Mouse (Mus musculus) testis, adult 2 months (tissue): ENCODE results near the gene Lingo3. TPM values are rescaled to one million over a fixed set of nuclear protein-coding genes. Genes with fewer than 3 reads are reported as not detected.

ENCODE experiments used
- H3K27ac ChIP-seq: fragments of 200-500 bp; 2 replicates; pipeline ENCODE4 v1.5.1; 2012; ENCODE audit warnings: low read depth, low read length; ENCODE audit not compliant: control insufficient read depth, insufficient read depth
- H3K27me3 ChIP-seq: fragments of 200-500 bp; 2 replicates; pipeline ENCODE4 v1.6.1; 2012; ENCODE audit warnings: mild to moderate bottlenecking, low read length, moderate library complexity; ENCODE audit not compliant: control insufficient read depth, insufficient read depth
- H3K36me3 ChIP-seq: fragments of 200-500 bp; 2 replicates; pipeline ENCODE4 v1.6.1; 2012; ENCODE audit warnings: mild to moderate bottlenecking, low read length; ENCODE audit not compliant: control insufficient read depth, insufficient read depth
- H3K4me1 ChIP-seq: fragments of 200-500 bp; 2 replicates; pipeline ENCODE4 v1.6.1; 2012; ENCODE audit warnings: low read length; ENCODE audit not compliant: control insufficient read depth, insufficient read depth
- H3K4me3 ChIP-seq: fragments of 200-500 bp; 2 replicates; pipeline ENCODE4 v1.5.1; 2012; ENCODE audit warnings: low read depth, mild to moderate bottlenecking, low read length, moderate library complexity, mixed read lengths; ENCODE audit not compliant: control insufficient read depth
- CTCF ChIP-seq: fragments of 200-500 bp; IDR thresholded peaks from 2 replicates; pipeline ENCODE4 v1.5.1; 2012; ENCODE audit warnings: low read depth, mild to moderate bottlenecking, inconsistent platforms, low read length, moderate library complexity; ENCODE audit not compliant: control insufficient read depth, insufficient read depth, insufficient replicate concordance
- POLR2A ChIP-seq: fragments of 200-500 bp; IDR thresholded peaks from 2 replicates; pipeline ENCODE4 v1.6.1; 2012; ENCODE audit warnings: low read depth, mild to moderate bottlenecking, inconsistent platforms, low read length, moderate library complexity; ENCODE audit not compliant: control insufficient read depth
- polyA plus RNA-seq: library from polyadenylated mRNA; depleted of rRNA; stranded (reverse); fragments of >200 nt; gene quantifications from 2 replicates; pipeline ENCODE4 v1.2.3, GENCODE M21; 2012

The Lingo3 gene
- polyA plus RNA-seq, 1 experiment, result 0.16 TPM

- Histone ChIP-seq H3K27ac (peak overlapping the region; percentile 55; the same call in 1 of the 2 replicates), H3K27me3 (no peaks in the 10 kb centered on the region), H3K36me3 (no peaks in the 10 kb centered on the region), H3K4me1 (peaks cover 39% of the 10 kb centered on the region), H3K4me3 (peak overlapping the region; percentile 37)
- no peak for TF ChIP-seq POLR2A
- no peak for TF ChIP-seq CTCF
These were observed 34.7 kb downstream of the Lingo3 start for GRCm38 (mm10) chr10:80808985-80809632.

- no peaks in the 10 kb centered on the region for H3K27me3 ChIP-seq
- H3K4me3 ChIP-seq, result peak overlapping the region; percentile 37
- H3K27ac ChIP-seq, result peak overlapping the region; percentile 55
- TF ChIP-seq POLR2A (no peak; the same call in 1 of the 2 replicates), CTCF (no peak)
- H3K36me3 ChIP-seq, result no peaks in the 10 kb centered on the region; the same call in 1 of the 2 replicates
- H3K4me1 ChIP-seq, result peaks cover 39% of the 10 kb centered on the region
These were observed 35.5 kb downstream of the Lingo3 start for GRCm38 (mm10) chr10:80808099-80808984.

DNA sequence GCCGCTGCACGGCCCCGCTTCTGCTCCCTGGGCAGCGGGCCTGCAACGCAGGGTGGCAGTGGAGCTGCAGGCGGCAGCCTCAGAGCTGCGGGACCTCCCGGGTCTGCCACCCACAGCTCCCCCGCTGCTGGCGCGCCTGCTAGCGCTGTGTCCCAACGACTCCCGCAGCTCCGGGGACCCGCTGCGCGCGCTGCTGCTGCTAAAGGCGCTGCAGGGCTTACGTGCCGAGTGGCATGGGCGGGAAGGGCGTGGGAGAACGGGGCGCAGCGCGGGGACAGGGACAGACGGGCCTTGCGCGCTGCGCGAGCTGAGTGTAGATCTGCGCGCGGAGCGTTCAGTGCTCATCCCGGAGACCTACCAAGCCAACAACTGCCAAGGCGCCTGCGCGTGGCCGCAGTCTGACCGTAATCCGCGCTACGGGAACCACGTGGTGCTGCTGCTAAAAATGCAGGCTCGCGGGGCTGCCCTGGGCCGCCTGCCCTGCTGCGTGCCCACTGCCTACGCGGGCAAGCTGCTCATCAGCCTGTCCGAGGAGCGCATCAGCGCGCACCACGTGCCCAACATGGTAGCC, 36.7 kb downstream of the Lingo3 start:
- Histone ChIP-seq H3K27ac (peak overlapping the region; percentile 58), H3K4me1 (peaks cover 39% of the 10 kb centered on the region), H3K36me3 (no peaks in the 10 kb centered on the region; the same call in 1 of the 2 replicates), H3K27me3 (no peaks in the 10 kb centered on the region), H3K4me3 (peak overlapping the region; percentile 69)
- TF ChIP-seq CTCF, result no peak
- TF ChIP-seq POLR2A, result no peak; the same call in 1 of the 2 replicates

GRCm38 (mm10) chr10:80806341-80807056, 37.3 kb downstream of the Lingo3 start:
- no peaks in the 10 kb centered on the region for H3K27me3 ChIP-seq
- no peaks in the 10 kb centered on the region; the same call in 1 of the 2 replicates for H3K36me3 ChIP-seq
- no peak; the same call in 1 of the 2 replicates for TF ChIP-seq POLR2A
- TF ChIP-seq CTCF, result no peak
- H3K4me3 ChIP-seq, result peak overlapping the region; percentile 69
- H3K27ac ChIP-seq, result peak overlapping the region; percentile 58
- peaks cover 39% of the 10 kb centered on the region for H3K4me1 ChIP-seq

DNA sequence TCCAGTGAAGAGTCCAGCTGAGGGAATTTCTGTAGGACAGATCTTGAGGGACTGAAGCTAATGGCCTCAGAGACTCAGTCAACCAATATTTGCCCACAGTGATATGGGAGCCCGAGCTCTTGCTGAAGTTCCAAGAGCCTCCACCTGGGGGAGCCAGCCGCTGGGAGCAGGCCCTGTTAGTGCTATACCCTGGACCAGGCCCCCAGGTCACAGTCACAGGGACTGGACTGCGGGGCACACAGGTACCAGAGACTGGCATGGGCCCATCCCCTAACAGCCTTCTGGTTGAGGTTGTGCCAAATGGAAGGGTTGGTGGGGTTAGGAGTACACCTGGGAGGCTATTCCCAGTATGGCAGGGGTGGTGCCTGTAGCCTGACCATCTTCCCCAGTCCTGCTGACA, 37.9 kb downstream of the Lingo3 start:
- H3K36me3 ChIP-seq, result no peaks in the 10 kb centered on the region; the same call in 1 of the 2 replicates
- no peaks in the 10 kb centered on the region for H3K27me3 ChIP-seq
- TF ChIP-seq POLR2A, result no peak
- peak; percentile 55; the same call in 1 of the 2 replicates for TF ChIP-seq CTCF
- H3K4me3 ChIP-seq, result no peak overlapping the region
- peaks cover 39% of the 10 kb centered on the region for H3K4me1 ChIP-seq
- H3K27ac ChIP-seq, result no peak overlapping the region

GRCm38 (mm10) chr10:80805322-80805721, 38.5 kb downstream of the Lingo3 start:
- Histone ChIP-seq H3K4me3 (no peak overlapping the region), H3K27me3 (no peaks in the 10 kb centered on the region), H3K27ac (0 out of 2 replicates have a peak overlapping the region, but pooled peaks have one; percentile 7), H3K36me3 (no peaks in the 10 kb centered on the region; the same call in 1 of the 2 replicates), H3K4me1 (peaks cover 39% of the 10 kb centered on the region)
- TF ChIP-seq CTCF (no peak), POLR2A (no peak)
